Mouse (Mus musculus) kidney, postnatal 14 days (tissue): ENCODE data around the gene Rftn1.

Experiments
- DNase-seq: peaks from one replicate; pipeline ENCODE4 v3.0.0; 2022; ENCODE audit warnings: mixed read lengths

The Rftn1 gene

DNA sequence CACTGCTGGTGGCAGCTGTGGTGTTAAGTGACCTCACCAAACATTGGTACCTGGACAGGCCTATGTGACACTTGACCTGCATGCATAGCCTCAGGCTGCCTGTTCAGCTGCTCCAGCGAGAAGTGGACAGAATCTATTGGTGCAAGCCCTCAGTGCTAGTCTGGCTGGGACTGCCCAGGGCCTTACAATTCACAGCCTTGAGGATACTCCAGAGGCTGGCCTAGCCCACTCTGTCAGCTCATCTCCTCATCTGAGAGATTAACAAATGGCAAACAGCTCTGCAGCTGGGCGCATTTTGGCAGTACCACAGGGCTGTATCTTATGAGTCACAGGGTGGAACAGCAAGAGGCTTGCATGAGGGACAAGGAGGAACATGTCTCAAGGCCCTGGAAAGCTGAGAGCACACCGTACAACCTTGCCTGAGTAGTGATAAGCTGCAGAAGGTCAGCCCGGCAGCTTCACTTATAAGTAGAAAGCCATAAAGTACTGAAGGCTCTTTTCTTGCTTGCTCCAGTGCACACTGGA lies 210.7 kb downstream of the Rftn1 start:
- no peak for DNase-seq

DNA sequence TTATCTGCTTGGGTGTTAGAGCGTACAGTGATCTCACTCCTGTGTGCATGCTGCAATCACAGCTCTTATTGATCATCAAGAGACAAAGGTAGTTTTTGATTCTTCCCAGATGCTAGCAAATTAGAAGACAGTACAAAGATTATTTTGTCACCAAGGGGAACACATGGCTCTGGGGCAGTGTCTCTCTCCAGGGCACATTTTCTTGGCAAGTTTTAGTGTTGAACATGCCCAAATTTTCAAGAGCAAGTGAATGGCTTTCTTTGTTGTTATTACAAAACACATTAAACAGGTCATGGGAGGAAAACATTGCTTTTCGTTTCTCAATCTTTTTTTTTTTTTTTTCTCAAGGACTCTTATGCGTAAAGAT lies 213.1 kb downstream of the Rftn1 start:
- no peak for DNase-seq

DNA sequence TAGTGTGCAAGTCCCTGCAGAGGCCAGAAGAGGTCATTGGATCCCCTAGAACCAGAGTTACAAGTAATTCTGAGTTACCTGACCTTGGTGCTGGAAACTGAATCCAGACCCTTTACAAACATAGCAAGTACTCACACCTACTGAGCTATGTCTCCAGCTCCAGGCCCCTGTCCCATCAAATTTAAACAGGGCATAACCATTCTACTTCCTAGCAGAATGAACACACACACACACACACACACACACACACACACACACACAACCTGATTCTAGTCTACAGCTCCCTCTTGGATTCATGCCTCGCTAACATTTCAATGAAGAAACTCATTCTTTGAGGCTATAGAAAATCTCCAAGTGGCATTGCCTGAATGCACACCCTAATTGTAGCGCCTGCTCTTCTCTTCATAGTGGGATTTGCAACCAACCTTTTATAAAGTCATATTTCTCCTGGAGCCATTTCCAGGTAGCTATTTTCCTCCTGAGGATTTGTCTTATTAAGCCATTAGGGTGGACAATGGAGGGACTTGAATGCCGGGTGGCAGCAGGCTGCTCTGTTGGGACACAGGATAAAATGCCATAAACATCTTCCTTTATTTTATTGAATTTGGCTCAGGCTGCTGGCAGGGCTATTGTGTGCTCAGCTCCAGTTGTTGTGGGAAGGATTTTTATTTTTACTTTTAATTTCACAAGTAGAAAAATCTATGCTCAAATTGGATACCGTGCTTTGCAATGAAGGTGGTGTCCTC lies 213.6 kb downstream of the Rftn1 start:
- no peak for DNase-seq

DNA sequence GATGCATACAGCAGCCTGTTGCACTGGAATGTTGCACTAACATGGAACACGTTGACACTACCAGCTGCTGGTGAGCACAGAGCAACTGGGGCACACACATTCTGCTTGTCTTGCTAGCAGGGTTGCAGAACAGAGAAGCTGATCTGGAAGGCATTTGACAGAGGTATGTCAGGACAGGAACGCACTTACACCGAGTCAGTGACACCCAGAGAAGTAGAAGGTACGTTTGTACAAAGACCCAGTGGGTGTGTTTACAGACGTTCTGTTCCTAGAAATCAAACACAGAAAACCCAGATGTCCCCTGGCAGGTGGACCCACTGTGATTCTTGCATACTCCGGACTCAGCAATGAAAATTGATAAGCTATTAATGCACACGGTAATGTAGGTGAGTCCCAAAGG lies 215.0 kb downstream of the Rftn1 start:
- no peak for DNase-seq

DNA sequence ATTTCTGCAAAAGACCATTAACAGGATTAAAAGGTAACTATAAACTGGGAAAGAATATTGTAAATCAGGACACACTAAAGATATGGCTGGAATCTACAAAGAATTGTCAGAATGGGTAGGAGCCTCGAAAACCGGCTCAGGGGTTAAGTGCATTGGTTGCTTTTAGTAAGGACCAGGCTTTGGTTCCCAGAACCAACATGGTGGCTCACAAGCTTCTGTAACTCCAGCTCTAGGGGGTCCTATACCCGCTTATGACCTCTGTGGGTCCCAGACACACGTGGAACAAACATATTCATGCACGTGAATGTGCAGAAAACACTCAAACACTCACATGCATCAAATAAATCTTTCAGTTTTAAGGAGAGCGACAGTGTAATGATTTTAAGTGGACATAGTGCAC lies 215.5 kb downstream of the Rftn1 start:
- DNase-seq, result no peak

DNA sequence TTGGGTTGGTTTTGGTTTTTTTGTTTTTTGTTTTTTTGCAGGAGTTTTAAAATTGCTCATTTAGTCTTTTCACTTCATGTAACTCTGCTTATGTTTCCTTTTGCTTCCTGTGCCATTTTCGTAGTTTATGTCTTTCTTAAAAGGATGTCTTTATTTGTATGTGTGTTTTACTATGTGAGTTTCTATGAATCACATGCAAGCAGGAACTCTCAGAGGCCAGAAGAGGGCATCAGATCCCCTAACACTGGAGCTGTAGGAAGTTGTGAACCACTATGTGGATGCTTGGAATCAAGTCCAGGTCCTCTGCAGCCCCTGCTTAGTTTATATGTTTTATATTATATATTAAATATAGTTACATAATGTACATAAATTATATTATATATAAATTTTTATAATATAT lies 218.3 kb downstream of the Rftn1 start:
- no peak for DNase-seq

DNA sequence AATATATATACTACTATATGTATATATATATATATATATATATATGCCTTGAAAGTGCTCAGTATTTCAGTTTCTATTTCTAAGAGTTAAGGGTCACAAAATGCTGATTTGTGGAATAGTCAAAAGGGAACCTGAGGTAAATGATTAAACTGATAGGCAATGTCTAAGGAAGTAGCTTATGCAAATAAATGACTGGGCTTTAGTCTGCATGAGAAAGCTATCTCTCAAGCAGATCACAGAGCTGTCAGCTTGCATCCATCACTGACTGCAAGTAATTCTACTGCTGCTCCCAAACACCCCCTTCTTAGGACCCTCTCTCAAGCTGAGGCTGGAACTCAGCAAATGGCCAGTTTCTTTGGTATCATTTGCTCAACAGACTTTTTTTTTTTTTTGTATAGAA lies 219.4 kb downstream of the Rftn1 start:
- no peak for DNase-seq

DNA sequence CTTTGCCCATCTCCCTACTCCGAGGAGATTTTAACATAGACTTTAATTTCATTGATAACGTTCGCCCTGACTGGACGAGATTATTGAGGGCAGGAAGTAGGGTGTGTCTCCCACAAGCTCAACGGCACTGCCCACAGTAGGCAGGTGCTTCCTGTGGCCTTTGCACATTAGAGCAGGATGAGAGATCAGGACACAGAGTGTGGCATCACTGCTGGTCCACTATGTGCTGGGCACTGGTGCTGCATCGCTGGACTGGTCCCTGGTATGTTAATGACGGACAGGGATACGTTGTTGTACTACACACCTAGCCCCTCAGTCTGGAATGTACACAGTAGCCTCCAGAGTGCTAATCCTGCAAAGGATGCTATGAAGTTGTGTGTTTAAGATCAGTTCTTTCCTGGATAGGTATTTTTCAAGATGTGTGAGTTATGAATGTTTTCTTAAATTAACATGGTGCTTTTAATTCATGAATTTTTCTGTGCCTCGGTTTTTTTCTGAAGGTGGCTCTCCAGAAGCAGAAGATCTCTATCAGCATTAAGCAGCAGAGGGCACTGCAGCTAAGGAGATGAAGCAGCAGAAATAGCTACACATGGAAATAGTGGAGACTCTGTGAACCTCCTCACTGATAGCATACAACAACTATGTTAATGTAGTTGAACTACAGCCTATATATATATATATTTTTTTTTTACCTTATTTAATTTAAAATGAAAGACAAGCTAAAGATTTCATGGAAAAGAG lies 221.8 kb downstream of the Rftn1 start:
- peak; percentile 63 for DNase-seq

DNA sequence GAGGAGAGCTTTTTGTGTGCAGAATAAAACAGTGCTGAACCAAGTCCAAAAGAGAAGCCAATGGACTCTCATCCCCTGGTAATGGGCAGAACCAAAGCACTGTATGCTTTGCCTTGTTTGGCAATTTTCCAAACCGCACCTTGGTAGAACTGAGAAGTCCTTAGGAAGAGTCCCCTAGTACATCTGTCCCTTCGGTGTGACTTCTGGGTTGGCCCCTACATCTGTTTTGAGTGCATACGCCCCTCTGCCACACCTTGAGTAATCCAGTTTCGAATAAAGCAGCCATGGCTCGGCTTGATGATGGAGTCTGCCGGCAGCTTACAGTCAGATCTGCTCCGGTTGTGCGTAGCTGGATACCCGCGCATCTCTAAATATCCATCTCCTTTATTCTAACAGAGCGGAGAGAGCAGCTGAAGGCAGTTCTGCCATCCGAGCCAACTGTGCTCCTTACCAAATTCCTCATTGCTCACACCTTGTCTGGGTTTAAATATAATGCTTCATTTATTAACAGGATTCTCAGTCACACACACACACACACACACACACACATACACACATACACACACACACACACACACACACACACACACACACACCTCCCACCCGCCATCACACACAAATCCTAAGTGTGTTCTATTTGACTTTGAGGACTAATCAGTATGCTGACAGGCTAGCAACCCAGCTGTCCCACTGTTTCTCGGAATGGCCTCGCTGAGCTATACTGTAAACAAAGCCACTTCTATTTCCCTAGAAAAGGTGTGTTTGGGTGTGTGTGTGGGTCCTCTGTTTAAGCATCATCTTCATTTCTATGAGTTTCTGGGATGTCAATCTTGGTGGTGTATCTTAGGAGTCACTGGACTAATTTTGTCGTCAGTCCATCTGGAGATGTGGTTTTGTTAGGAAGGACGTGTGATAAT lies 224.4 kb downstream of the Rftn1 start:
- DNase-seq, result no peak

DNA sequence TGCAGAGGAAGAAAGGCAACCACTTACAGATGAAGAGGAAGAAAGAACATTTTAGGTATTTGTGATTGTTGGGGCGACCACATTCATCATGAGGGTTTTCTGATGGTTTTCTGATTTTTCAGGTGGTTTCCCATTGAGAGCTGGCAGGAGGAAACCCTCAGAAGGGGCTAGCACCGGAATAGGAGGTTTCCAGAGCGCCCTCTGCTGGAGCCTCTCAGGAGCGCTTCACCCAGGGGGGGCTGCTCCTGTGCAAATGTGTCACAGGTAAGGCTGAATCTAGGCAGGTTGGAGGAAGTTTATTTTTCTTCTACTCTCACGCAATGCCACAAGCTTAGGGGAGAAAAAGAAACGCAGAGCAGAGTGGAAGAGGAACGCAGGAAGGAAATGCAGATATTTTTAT lies 225.4 kb downstream of the Rftn1 start:
- no peak for DNase-seq

DNA sequence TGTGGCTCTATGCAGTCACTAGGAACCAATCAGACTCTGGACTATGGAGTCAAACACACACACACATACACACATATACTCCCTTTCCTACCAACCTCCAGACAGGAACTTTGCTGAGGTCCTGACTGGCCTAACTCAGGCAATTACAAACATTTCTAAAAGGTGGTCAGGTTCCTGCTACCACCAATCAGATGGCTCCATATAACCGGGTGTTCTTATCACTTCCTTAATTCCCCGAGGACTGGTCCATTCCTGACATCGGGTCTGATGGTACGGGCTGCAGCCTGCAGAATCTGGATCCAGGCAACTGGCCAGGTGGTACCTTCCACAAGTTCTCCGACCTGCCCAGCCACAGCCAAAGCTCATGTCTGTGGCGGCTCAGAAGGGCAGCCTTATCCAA lies 226.0 kb downstream of the Rftn1 start:
- no peak for DNase-seq

DNA sequence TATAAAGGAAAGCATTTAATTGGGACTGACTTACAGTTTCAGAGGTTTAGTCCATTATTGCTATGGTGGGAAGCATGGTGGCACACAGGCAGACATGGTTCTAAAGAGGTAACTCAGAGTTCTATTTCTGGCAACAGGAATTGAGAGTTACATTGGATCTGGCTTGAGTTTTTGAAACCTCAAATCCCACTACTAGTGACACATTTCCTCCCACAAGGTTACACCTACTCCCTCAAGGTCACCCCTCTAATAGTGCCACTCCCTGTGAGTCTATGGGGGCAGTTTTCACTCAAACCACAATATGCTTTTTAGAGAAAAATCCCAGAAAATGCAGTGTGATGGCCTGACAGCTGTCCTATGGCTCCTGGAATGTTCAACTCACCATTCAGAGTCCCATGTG lies 231.5 kb downstream of the Rftn1 start:
- no peak for DNase-seq

DNA sequence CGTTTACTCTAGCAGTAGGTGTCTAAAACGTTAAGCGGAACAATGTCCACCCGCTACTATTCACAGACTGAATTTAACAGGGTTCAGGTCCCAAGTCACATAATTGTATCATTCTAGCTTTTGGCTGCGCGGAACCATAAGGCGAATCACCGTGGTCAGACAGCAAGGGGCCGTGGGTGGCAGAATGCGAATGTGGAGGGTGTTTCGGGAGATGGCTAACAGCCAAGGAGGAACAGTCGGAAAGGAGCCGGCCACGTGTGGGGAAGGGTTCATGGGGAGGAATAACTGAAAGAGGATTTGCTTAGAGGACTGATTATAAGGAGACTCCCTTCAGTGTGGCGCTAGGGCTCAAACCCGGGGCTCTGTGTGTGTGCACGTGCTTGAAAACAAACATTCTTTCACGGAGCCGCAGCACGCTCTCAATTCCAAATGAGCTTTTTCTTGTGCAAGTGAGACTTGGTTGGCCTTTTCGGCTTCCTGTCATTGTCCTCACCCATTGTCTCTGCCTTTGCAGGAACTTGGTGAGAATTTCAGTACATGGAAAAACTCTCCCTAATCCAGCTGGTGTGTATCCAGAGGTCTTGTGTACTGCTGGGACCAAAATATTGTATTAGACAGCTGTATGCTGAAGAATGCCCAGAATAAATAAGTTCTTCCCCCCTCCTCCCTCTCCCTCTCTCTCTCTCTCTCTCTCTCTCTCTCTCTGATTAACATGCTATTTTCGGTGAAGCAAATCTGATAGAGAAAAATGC lies 238.4 kb downstream of the Rftn1 start:
- DNase-seq, result peak; percentile 52

DNA sequence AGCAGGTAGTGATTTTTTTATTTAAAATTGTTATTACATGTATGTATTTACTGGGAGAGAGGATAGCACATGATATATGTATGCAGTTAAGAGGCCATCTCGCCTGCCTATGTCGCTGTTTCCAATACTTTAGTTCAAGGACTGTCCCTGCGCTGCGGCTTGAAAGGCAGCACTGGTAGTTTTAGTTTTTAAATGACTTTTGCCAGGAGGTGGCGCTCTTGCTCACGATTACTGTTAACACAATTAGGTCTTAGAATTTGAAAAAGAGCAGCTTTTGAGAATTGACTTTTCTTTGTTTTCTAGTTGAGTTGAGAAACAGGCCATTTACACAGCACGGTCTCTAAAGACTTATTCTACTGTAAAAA lies 239.0 kb downstream of the Rftn1 start:
- peak; percentile 80 for DNase-seq

DNA sequence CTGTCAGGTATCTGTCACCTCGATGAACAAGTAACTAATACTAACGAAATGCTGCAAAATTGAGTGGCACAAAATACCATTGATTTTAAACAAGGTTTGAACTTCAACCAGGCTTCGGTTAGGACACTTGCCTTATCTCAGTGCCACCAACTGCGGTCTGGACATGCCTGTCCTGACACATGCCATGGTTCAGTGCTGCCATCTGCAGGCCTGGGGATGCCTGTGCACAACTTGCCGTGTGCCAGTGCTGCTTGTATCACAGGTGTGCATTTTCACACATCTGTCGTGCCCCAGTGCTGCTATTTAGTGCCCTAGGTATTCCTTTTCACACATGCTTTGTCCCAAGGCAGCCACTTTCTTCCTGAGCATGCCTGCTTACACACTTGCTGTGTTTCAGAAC lies 247.8 kb downstream of the Rftn1 start:
- no peak for DNase-seq
